Mouse (Mus musculus) inflammation-experienced regulatory T-cells, adult 6 months (primary cell): ENCODE measurements around the gene Fxyd7. TPM values are rescaled to one million over a fixed set of nuclear protein-coding genes. Genes with fewer than 3 reads are reported as not detected.

Source experiments
- ATAC-seq: one replicate; pipeline ENCODE4 v1.8.0; 2017
- polyA plus RNA-seq, 3 experiments: library from polyadenylated mRNA; unstranded; fragments of 100-300 nt; shearing (Covaris generic); gene quantifications; one replicate each; pipeline ENCODE4 v1.2.1; 2017

The Fxyd7 gene
- polyA plus RNA-seq, 3 experiments from 2014 or later: not detected

DNA sequence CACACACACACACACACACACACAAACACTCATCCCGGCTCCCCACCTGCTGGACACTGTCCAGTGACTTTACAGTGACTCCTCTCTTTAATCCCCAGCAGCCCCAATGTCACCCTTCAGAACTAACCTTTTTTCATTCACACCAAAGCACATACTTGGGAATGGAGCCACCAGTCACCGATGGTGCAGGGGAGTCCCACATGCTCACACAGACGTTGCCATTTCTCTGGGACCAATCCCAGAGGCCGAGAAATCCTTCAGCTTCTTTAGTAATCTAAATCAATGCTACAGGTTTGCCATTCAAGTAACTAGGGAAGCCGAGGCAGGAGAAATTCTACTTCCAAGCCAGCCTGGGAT, 23.4 kb upstream of the Fxyd7 start:
- no peak for ATAC-seq

- no peak for ATAC-seq
Observed at GRCm38 (mm10) chr7:31074061-31074712, 22.9 kb upstream of the Fxyd7 start.

- ATAC-seq: no peak
Observed at GRCm38 (mm10) chr7:31073546-31073945, 22.3 kb upstream of the Fxyd7 start.

- no peak for ATAC-seq
Observed at GRCm38 (mm10) chr7:31072326-31072725, 21.1 kb upstream of the Fxyd7 start.

- ATAC-seq: no peak
Observed at GRCm38 (mm10) chr7:31070324-31070723, 19.1 kb upstream of the Fxyd7 start.

DNA sequence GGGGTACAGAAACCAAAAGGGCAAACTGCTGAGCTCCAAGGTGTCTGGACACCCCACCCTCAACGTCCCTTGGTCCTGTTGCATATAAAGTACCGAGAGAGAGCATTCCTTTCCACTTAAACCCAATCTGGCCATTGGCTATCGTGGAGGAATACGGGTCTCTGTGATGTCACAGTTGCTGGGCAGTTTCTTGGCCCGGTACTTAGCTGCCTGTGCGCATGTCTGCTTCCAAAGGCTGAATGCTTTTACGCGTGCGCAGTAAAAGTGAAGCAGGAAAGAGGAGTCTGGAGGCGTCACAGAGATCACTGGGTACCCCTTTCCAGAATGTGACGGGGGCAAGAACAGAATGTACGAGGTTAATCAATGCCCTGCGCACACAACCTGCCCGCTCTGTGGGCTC, 18.2 kb upstream of the Fxyd7 start:
- ATAC-seq: no peak

- no peak for ATAC-seq
Observed at GRCm38 (mm10) chr7:31067836-31068235, 16.6 kb upstream of the Fxyd7 start.

GRCm38 (mm10) chr7:31063074-31063560, 11.8 kb upstream of the Fxyd7 start:
- no peak for ATAC-seq

DNA sequence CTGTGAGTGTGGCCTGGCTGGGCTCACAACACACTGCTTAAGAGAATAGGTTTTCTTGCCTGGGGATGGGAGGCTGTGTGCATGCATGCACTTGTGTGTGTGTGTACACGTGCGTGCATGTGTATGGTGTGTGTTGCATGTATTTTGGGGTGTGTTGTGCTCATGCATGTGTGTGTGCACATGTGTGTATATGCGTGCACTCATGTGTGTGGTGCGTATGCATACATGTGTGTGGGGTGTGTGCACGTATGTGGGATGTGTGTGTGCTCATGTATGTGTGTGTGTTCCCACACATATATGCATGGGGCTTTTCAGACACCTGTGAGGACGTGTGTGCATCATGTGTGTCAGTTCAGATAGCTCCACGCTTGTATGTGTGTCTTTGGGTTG, 9.3 kb upstream of the Fxyd7 start:
- no peak for ATAC-seq

- ATAC-seq: no peak
Observed at GRCm38 (mm10) chr7:31059919-31060620, 8.8 kb upstream of the Fxyd7 start.

DNA sequence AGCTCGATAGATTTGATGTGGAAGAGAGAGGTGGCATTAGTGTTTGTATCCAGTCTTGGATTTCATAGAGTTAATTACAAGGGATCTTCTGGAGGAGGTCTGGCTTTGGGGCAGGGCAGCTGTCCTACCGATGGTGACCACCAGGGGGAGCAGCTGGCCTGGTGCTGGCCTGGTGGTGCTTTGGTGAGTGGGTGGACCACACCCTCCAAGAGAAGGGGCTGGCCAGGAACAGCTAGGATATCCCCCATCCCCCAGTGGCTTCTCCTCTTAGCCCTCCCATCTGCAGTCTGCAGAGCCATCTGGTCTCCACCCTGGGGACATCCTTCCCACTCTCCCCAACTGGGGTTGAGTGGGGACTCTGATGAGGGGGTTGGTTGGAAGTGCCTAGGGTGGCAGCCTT, 7.8 kb upstream of the Fxyd7 start, which contains the start of gene Lgi4:
Gene Lgi4, plus strand, starts transcription at position 235 of the 400 bp plus-strand sequence.
- peak; percentile 75 for ATAC-seq

DNA sequence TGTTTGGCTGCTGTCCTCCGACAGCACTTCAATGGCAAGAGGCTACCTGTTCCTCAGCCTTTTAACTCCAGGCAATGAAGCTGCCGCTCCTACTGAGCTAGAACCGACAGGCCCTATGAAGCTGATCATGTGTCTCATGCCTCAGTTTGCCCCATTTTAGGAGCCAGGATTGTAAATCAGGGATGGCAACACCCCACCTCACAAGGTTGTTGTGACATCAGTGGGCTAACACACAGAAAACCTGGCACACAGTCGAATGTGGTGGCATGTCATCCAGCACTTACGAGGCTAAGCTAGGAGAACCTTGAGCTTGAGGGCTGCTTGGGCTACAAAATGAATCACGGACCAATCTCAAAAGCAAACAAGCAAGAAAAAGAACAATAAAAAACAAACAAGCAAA, 6.9 kb upstream of the Fxyd7 start:
- no peak for ATAC-seq

DNA sequence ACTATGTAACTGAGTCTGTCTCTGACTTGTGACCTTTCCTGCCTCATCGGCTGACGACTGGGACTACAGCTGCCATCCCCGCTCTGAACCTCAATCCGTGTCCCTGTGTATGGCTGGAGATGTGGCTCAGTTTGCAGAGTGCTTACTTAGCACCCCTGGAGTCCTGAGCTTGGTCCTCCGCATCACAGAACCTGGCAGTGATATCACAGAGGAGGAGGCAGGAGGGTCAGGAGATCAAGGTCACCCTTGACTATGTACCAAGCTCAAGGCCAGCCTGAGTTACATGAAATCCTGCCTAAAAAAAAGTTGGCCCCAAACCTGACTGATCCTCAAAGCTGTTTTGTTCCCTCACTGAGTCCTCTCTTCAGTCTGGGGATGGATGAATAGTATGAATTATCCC, 6.5 kb upstream of the Fxyd7 start:
- ATAC-seq: no peak

DNA sequence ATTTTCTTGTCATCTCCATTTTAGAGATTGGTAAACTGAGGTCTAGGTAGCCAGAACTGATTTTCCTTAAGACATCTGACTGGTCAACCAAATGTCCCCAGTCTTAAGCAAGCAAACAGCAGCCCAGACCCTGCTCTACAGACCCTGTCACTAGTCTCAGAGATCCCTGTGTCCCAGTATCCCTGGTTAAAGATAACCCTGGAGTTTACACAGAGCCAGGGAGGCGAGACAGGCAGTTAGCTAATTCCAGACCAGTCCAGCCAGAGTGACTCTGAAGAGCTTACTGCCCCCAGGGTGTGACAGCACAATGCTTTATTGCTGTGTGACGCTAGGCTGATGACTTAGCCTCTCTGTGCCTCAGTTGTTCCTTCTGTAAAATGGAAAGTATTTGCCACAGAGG, 5.8 kb upstream of the Fxyd7 start, which contains the start of gene Fxyd1:
Gene Fxyd1, minus strand, starts transcription at position 129 of the 400 bp plus-strand sequence.
- no peak for ATAC-seq

DNA sequence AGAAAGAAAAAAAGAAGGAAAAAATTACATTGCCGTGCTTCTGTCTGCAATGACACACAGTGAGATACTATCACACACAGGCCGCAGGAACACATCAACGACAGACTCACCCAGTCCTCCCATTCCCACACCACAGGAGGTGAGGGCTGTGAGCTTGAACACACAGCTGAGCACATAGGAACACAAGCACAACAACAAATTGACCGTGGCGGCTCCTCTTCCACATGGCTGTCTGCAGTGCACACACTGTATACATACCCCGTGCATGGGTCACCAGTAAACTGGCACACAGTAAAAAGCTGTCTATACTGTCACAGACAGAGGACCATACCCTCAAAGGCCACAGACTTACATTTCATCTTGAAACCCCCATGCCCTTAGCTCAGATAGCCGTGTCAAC, 5.2 kb upstream of the Fxyd7 start:
- ATAC-seq: no peak

DNA sequence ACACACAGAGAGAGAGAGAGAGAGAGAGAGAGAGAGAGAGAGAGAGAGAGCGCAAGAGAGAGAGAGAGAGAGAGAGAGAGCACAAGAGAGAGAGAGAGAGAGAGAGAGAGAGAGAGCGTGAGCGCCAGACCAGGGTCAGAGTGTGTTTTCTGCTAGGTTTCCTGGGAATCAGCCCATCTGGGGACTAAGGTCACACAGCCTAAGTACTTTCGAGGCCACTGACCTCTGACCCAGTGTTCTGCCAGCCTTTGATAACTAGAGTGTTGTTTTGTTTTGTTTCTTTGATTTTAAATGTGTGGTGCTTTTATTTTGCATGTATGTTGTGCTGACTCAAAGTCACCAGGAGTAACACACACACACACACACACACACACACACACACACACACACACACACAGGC, 4.6 kb upstream of the Fxyd7 start:
- no peak for ATAC-seq

- ATAC-seq: no peak
Observed at GRCm38 (mm10) chr7:31055354-31055824, 4.1 kb upstream of the Fxyd7 start.

DNA sequence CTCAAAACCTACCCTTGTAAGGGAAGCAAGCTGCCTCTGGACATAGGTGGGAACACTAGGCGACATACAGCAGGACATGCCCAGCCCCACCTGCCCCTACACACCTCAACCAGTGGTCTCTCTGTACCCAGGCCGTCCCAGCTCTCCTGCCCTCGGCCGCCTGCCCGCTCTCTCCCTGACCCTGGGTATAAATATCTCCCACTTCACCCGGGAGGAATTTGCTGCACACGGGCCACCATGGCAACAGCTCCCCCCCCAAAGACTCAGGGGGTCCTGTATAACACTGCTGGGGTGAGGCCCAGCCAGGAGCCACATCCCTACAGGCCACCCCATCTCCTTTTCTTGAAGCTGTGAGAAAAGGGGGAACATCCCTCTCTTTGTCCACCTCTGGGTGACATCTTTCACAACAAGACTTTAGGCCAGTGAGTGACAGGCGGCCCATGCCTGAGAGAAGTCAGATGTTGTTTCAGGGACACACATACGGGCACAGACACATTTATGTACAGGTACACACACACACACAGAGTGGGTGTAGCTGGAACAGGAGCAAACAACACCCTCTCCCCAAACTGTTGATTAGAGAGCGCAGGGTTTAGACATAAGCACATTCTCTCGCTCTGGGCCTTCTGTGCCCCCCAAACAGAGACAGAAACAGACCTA, 3.5 kb upstream of the Fxyd7 start:
- ATAC-seq: no peak

GRCm38 (mm10) chr7:31053882-31054447, 2.7 kb upstream of the Fxyd7 start:
- no peak for ATAC-seq

GRCm38 (mm10) chr7:31052636-31053434, 1.6 kb upstream of the Fxyd7 start:
- ATAC-seq: peak; percentile 9

DNA sequence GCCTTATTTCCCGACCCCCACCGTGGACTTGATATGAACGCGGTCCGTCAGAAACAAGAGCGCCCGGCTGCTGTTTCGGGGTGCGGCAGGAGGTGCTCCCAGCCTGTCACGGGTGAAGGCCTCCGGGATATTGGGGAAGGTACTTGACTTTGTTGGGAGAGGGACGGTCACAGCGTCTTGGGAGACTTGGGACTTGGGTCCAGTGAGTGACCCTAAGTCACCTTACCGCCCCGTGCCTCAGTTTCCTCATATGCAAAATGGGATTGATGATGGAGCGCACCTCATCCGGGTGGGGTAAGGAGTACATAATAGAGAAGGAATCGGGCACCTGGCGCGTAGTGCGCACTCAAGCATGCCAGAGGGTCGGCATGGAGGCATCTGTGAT, 976 bp upstream of the Fxyd7 start:
- no peak for ATAC-seq

- ATAC-seq: no peak
Observed at GRCm38 (mm10) chr7:31050921-31051320, 346 bp downstream of the Fxyd7 start.
